Mouse (Mus musculus) C2C12 (cell line): Measurements from ENCODE around the gene Fam155a. TPM values are rescaled to one million over a fixed set of nuclear protein-coding genes. Genes with fewer than 3 reads are reported as not detected.

Experiments used
- H3K27me3 ChIP-seq: one replicate; pipeline ENCODE4 v1.6.1; 2011; ENCODE audit not compliant: control insufficient read depth, insufficient read depth, insufficient read length
- H3K36me3 ChIP-seq: one replicate; pipeline ENCODE4 v1.6.1; 2011; ENCODE audit not compliant: control insufficient read depth, insufficient read depth
- H3K4me3 ChIP-seq: one replicate; pipeline ENCODE4 v1.5.1; 2011; ENCODE audit warnings: mild to moderate bottlenecking, control low read depth; ENCODE audit not compliant: poor library complexity, insufficient read depth, severe bottlenecking
- H3K79me2 ChIP-seq: one replicate; pipeline ENCODE4 v1.6.1; 2011; ENCODE audit not compliant: control insufficient read depth, insufficient read depth
- H3K79me3 ChIP-seq: one replicate; pipeline ENCODE4 v1.6.1; 2011; ENCODE audit warnings: low read depth, control low read depth
- H3ac ChIP-seq: one replicate; pipeline ENCODE3; 2011; ENCODE audit warnings: low read depth; ENCODE audit not compliant: control insufficient read depth, insufficient read length
- CEBPB ChIP-seq: IDR thresholded peaks from one replicate; pipeline ENCODE4 v1.6.1; 2011; ENCODE audit warnings: low read depth, mild to moderate bottlenecking, control low read depth, moderate library complexity
- CTCF ChIP-seq: IDR thresholded peaks from one replicate; pipeline ENCODE4 v1.5.1; 2011; ENCODE audit not compliant: control insufficient read depth, insufficient read depth, insufficient read length
- FOSL1 ChIP-seq: IDR thresholded peaks from one replicate; pipeline ENCODE4 v1.8.0; 2011; ENCODE audit warnings: mild to moderate bottlenecking, low read length; ENCODE audit not compliant: poor library complexity, insufficient read depth, severe bottlenecking
- MAX ChIP-seq: IDR thresholded peaks from one replicate; pipeline ENCODE4 v1.6.1; 2011; ENCODE audit warnings: mild to moderate bottlenecking, control low read depth
- MYOD1 ChIP-seq: IDR thresholded peaks from one replicate; pipeline ENCODE4 v1.6.1; 2011; ENCODE audit warnings: low read depth; ENCODE audit not compliant: control insufficient read depth, insufficient read length
- MYOG ChIP-seq: IDR thresholded peaks from one replicate; pipeline ENCODE4 v1.6.1; 2011; ENCODE audit not compliant: control insufficient read depth, insufficient read length; ENCODE audit errors: extremely low read depth
- USF1 ChIP-seq: IDR thresholded peaks from one replicate; pipeline ENCODE4 v1.6.1; 2011; ENCODE audit warnings: low read depth, mild to moderate bottlenecking, control low read depth, moderate library complexity
- polyA plus RNA-seq: library from polyadenylated mRNA; unstranded; fragments of >200 nt; fragmentation: generic; extraction: Trizol; gene quantifications from one replicate; pipeline ENCODE4 v1.2.1, GENCODE M21; 2012; ENCODE audit warnings: missing spikeins

Fam155a gene
- polyA plus RNA-seq, 1 experiment: not detected

DNA sequence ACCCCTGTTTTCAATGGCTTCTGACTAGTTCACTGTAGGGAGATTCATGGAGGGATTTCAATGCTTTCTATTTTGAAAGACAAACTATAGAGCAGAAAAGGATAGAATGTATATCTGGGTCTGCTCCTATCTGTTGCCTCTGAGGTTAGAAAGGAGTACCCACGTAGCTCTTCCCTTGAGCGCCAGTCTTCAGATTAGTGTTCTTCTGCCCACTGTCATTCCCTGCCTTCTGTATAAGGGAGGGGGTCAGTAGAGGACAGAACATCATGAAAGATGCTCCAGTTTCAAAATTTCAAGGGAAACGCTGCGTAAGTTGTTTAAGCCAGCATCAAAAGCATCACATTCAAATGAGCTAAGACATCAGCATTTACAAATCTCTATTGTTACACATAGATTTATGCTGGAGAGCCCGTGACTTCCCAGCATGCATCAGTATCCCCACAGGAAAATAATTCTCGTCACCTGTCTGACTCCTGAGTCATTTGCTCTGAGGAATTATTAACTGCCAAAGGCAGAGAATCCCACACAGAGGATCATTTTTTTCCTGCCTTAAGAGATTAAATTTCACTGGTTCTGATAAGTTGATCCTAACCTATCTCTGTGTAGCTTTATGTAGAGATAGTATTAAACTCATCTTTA, 223.9 kb downstream of the Fam155a start:
- no peaks in the 10 kb centered on the region for H3K79me3 ChIP-seq
- no peaks in the 10 kb centered on the region for H3K36me3 ChIP-seq
- TF ChIP-seq MAX (no peak), USF1 (no peak), FOSL1 (no peak), CEBPB (no peak), CTCF (no peak), MYOG (no peak)
- no peaks in the 10 kb centered on the region for H3K79me2 ChIP-seq
- no peaks in the 10 kb centered on the region for H3K27me3 ChIP-seq
- no peak overlapping the region for H3ac ChIP-seq
- H3K4me3 ChIP-seq: no peak overlapping the region

DNA sequence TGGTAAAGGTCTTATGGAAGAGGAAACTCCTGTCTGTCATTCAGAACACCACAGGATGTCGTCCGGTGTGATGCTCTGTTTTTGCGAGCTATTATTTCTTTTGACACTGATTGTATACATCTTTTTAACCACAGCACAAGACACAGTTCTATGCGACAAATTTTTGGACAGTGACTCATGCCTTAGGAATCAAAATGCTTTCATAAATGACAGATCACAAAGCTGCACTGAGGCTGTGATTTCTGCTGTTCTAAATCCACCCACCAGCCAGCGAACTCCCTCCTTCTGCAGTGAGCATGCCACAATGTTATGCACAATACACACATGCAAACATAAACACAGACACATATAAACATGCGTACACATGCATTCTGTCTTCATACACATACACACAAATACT, 224.5 kb downstream of the Fam155a start:
- Histone ChIP-seq H3ac (no peak overlapping the region), H3K36me3 (no peaks in the 10 kb centered on the region), H3K79me3 (no peaks in the 10 kb centered on the region), H3K4me3 (no peak overlapping the region), H3K79me2 (no peaks in the 10 kb centered on the region), H3K27me3 (no peaks in the 10 kb centered on the region)
- TF ChIP-seq MAX: no peak
- no peak for TF ChIP-seq CEBPB
- no peak for TF ChIP-seq USF1
- no peak for TF ChIP-seq CTCF

DNA sequence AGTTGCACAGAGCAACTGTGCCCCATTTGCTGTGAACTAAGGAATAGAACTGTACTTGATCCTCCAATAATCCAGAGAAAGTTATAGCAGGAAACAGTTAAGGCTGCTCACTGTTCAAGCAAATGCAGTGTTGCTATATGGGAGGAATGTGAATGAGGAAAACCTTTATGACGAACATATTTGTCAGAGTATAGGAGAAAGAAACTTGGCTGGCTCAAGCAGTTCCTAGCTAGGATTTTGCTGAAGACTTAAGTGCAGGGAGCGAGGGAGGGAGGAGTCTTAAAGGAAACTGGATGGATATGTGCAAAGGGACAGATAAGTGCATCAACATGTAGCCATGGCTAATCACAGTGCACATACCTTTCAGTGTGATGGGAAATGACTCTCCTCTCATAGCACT, 225.3 kb downstream of the Fam155a start:
- Histone ChIP-seq H3K4me3 (no peak overlapping the region), H3ac (no peak overlapping the region), H3K79me3 (no peaks in the 10 kb centered on the region), H3K36me3 (no peaks in the 10 kb centered on the region), H3K79me2 (no peaks in the 10 kb centered on the region), H3K27me3 (no peaks in the 10 kb centered on the region)
- no peak for TF ChIP-seq CTCF
- TF ChIP-seq FOSL1: no peak
- no peak for TF ChIP-seq USF1
- TF ChIP-seq CEBPB: no peak
- TF ChIP-seq MYOG: no peak
- TF ChIP-seq MYOD1: no peak
- TF ChIP-seq MAX: no peak

DNA sequence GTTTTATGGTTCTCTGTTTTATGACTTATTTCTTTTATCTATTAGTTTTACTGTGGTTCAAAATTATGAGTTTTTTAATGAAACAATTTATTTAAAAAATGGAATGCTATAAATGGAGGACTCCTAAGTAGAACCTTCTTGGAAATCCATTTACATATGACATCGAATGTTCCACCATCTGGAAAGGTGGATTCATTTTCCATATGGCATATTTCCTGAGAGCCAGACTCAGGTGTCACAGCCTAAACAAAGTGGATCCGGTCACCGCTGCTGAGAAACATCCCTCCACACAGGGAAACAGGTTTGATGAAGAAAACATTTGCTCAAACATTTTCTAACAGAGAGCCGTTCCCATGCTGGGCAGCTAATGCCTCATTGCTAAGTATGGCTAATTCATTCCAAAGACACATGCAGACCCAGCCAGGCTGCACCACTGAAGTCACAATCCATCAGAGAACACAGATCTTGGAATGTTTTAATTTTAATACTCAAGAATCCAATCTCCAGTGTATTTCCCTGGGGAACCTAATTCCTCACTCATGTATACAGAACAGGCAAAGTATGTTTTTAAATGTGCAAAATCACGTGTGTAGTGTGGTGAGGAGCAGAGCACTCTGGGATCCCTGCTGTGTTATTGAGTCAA, 235.1 kb downstream of the Fam155a start:
- Histone ChIP-seq H3K27me3 (no peaks in the 10 kb centered on the region), H3ac (no peak overlapping the region), H3K4me3 (no peak overlapping the region), H3K79me3 (no peaks in the 10 kb centered on the region), H3K79me2 (no peaks in the 10 kb centered on the region), H3K36me3 (no peaks in the 10 kb centered on the region)
- TF ChIP-seq MAX (no peak), CEBPB (no peak), MYOD1 (no peak), FOSL1 (no peak), USF1 (no peak), CTCF (no peak), MYOG (no peak)

DNA sequence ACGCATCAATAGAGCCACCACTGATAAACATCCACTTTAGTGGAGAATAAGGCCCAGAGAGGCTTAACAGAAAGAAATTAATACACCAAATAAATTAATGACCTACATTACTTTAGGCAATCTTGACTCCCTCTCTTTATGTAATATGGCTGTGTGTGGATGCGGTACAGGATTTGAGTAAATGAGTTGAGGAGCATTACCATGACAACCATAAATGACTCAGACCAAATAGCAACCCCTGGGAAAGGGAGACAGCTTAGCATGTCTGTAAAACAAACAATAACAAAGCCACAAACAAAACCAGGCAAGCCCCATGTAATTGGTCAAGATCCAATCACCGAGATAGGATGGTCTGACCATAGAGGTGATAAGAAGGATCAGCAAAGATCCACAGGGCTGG, 244.4 kb downstream of the Fam155a start:
- H3K36me3 ChIP-seq: no peaks in the 10 kb centered on the region
- no peaks in the 10 kb centered on the region for H3K79me3 ChIP-seq
- H3ac ChIP-seq: no peak overlapping the region
- no peaks in the 10 kb centered on the region for H3K27me3 ChIP-seq
- TF ChIP-seq FOSL1: no peak
- no peak for TF ChIP-seq MYOG
- no peak for TF ChIP-seq MYOD1
- TF ChIP-seq USF1: no peak
- TF ChIP-seq CTCF: no peak
- no peak for TF ChIP-seq CEBPB
- no peak for TF ChIP-seq MAX
- H3K79me2 ChIP-seq: no peaks in the 10 kb centered on the region
- no peak overlapping the region for H3K4me3 ChIP-seq

DNA sequence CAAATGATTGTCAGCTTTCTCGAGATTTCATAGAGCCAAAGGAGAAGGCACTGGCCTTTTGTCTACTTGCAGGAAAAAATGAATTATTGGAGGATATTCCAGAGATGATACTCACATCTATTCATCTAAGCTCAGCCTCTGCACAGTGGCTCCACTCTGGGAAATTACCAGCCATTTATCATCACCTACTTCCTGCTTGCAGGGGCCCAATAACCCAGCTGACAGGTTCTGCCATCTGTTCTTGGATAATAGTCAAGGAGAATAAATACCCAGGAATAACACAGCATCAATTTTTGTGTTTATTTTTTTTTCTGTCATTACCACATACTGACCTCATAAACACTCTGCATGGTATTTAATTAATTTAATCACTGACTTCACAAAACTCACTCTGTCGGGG, 249.4 kb downstream of the Fam155a start:
- Histone ChIP-seq H3K4me3 (no peak overlapping the region), H3K27me3 (no peaks in the 10 kb centered on the region), H3ac (no peak overlapping the region), H3K79me2 (no peaks in the 10 kb centered on the region), H3K79me3 (no peaks in the 10 kb centered on the region), H3K36me3 (no peaks in the 10 kb centered on the region)
- no peak for TF ChIP-seq MYOG
- no peak for TF ChIP-seq USF1
- TF ChIP-seq CEBPB: no peak
- TF ChIP-seq MYOD1: no peak
- no peak for TF ChIP-seq MAX
